Mouse (Mus musculus): ENCODE data around the gene Ccng1. TPM values are rescaled to one million over a fixed set of nuclear protein-coding genes. Genes with fewer than 3 reads are reported as not detected.

Ccng1 gene
- polyA plus RNA-seq, 1 experiment from 2014 or later, result 48.4 TPM

DNA sequence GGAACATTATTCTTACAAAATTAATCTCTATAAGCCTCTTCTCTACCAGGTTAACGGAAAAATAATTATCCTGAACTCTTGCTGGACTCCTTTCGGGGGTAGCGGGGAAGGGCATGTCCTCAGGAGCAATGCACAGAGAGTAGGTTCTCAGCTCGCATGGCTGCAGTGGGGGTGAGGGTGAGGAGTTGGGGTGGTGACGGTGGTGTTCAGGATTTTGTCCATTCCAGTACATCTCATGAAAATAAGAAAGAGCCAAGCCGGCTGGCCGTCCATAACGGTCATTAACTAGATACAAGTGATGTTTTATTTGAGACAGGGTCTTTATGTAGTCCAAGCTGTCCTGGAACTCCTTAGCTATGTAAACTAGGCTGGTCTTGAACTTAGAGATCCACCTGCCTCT lies 857 bp upstream of the Ccng1 start:
- peak overlapping the region; percentile 90; the same call in 1 of the 2 replicates for H3K4me3 ChIP-seq (replicated peaks)
- 82% methylated on average over 8 of the region's 8 CpGs for WGBS
- H3K27me3 ChIP-seq, result no peaks in the 10 kb centered on the region
- no peak overlapping the region for H3K9ac ChIP-seq
- ATAC-seq (ENCODE audit: insufficient number of reproducible peaks, low FRiP score, low TSS enrichment, low read depth), result no peak
- H3K4me1 ChIP-seq, result peaks cover 8% of the 10 kb centered on the region; the same call in 1 of the 2 replicates
- H3K36me3 ChIP-seq, result peaks cover 8% of the 10 kb centered on the region
- no peak overlapping the region for H3K27ac ChIP-seq (replicated peaks)
- no peaks in the 10 kb centered on the region for H3K9me3 ChIP-seq (replicated peaks)
- H3K4me2 ChIP-seq (replicated peaks), result peak overlapping the region; percentile 74; the same call in 1 of the 2 replicates

DNA sequence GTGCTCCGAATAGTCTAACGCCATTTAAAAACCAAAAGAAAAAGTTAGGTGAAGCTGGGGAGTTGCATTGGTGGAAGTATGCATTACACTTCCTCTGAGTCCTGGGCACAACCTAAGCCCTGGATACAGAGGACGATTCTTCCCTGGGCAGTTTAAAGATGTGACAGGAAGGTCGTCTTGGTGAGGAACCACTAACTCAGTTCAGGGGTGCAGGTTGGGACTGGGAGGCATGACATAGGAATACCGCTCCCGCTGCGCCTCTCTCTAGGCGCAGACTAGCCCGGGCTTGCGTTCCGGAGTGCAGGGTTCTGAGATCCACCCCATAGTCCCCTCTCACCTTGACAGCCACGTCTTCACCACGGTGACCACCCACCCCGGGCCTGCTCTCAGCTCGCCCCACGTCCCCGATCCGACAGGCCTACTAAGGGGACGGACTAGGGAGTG lies 425 bp downstream of the Ccng1 start:
- WGBS, result 2% methylated on average over 19 of the region's 19 CpGs
- peak; percentile 76 for ATAC-seq (ENCODE audit: insufficient number of reproducible peaks, low FRiP score, low TSS enrichment, low read depth)

DNA sequence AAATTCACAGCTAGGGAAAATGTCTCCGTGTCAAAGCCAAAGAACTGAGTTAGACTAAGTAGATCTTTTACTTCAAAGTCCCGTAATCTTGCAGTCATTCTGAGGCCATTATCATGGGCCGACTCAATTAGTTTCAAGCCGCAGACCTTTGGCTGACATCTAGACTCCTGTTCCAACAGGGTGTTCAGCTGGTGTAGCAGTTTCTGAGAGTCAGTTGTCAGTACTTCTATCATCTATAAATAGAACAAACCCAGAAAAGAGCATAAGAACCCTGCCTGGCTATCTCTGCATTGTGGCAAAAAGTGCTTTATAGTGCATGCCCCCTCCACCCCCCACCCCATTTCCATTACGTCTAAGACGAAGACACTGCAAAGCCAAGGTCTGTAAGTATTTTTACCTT lies 1.3 kb downstream of the Ccng1 start:
- no peak overlapping the region for H3K9ac ChIP-seq
- H3K27me3 ChIP-seq, result no peaks in the 10 kb centered on the region
- peak overlapping the region; percentile 90 for H3K4me3 ChIP-seq (replicated peaks)
- no peak overlapping the region for H3K27ac ChIP-seq (replicated peaks)
- H3K4me1 ChIP-seq, result peaks cover 8% of the 10 kb centered on the region; the same call in 1 of the 2 replicates
- no peaks in the 10 kb centered on the region for H3K9me3 ChIP-seq (replicated peaks)
- H3K36me3 ChIP-seq, result peaks cover 17% of the 10 kb centered on the region
- ATAC-seq (ENCODE audit: insufficient number of reproducible peaks, low FRiP score, low TSS enrichment, low read depth), result no peak
- H3K4me2 ChIP-seq (replicated peaks), result peak overlapping the region; percentile 74; the same call in 1 of the 2 replicates
- 55% methylated on average over 6 of the region's 6 CpGs for WGBS

More for the DNA sequence above, 425 bp downstream of the Ccng1 start:
- Histone ChIP-seq H3K36me3 (peaks cover 14% of the 10 kb centered on the region), H3K4me3 (replicated peaks) (peak overlapping the region; percentile 90), H3K27ac (replicated peaks) (peak overlapping the region; percentile 68), H3K9me3 (replicated peaks) (no peaks in the 10 kb centered on the region), H3K27me3 (no peaks in the 10 kb centered on the region), H3K9ac (peak overlapping the region; percentile 88), H3K4me2 (replicated peaks) (peak overlapping the region; percentile 74), H3K4me1 (peaks cover 8% of the 10 kb centered on the region; the same call in 1 of the 2 replicates)

DNA sequence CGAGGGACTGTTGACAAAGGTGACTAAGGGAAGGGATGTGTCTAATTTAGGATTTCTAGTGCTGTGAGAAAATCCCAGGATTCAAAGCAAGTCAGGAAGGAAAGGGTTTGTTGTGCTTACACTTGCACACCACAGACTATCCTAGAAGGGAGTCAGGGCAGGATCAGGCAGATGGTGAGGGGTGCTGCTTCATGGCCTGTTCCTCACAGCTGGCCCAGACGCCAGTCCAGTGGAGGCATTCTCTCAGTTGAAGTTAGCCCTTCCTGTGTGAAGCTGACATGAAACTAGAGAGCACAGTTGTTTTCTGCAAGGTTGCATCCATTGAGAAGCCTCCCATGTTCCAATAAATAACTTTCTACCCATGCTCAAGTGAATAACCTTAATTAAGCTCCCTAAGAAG lies 7.4 kb downstream of the Ccng1 start:
- H3K27ac ChIP-seq (replicated peaks), result no peak overlapping the region

DNA sequence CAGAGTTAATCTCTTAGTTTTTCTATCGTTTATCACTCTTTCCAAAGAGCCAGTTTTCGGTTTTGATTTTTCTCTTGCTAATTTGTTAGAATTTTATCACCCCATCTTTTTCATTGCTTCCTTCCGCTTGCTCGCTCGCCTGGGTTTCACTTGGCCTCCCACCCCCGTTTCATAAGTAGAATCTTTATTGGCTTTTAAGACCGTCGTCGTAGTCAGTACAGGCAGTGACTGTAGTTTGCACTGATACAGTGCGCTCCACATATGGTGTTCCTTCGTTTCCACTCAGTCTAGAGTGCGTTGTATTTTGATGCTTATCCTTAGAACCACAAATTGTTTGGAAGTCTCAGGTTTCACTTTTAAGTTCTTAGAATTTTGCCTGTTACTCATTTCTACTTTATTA lies 8.8 kb downstream of the Ccng1 start:
- Histone ChIP-seq H3K4me2 (replicated peaks) (no peak overlapping the region), H3K9me3 (replicated peaks) (no peaks in the 10 kb centered on the region), H3K27ac (replicated peaks) (no peak overlapping the region), H3K9ac (no peak overlapping the region), H3K36me3 (peaks cover 15% of the 10 kb centered on the region), H3K4me3 (replicated peaks) (no peak overlapping the region), H3K27me3 (no peaks in the 10 kb centered on the region), H3K4me1 (no peaks in the 10 kb centered on the region)
- ATAC-seq (ENCODE audit: insufficient number of reproducible peaks, low FRiP score, low TSS enrichment, low read depth), result no peak
- 67% methylated on average over 12 of the region's 12 CpGs for WGBS

More for the DNA sequence above, 7.4 kb downstream of the Ccng1 start:
- ATAC-seq (ENCODE audit: insufficient number of reproducible peaks, low FRiP score, low TSS enrichment, low read depth), result no peak
- Histone ChIP-seq H3K4me1 (no peaks in the 10 kb centered on the region), H3K4me3 (replicated peaks) (no peak overlapping the region), H3K4me2 (replicated peaks) (no peak overlapping the region), H3K36me3 (peaks cover 17% of the 10 kb centered on the region), H3K27me3 (no peaks in the 10 kb centered on the region), H3K9me3 (replicated peaks) (no peaks in the 10 kb centered on the region), H3K9ac (no peak overlapping the region)
- 64% methylated on average over 2 of the region's 2 CpGs for WGBS

DNA sequence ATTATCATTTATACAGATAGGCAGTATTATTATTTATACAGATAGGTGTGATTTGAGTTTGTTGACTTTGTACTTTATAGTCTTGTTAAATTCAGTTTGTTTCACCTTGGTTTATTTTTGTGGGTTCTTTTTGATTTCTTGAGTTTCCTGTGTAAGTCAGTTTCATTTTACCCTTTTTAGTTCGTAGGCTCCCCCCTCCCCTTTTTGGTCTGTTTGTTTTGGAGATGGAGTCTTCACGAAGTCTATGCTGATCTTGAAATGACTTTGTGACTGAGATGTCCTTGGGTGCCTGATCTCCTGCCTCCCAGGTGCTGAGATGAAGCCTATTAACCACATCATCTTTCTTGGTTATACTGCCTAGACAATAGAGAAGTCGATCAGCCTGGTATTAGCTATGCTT lies 10.8 kb downstream of the Ccng1 start:
- Histone ChIP-seq H3K4me3 (replicated peaks) (no peak overlapping the region), H3K4me2 (replicated peaks) (no peak overlapping the region)
- ATAC-seq (ENCODE audit: insufficient number of reproducible peaks, low FRiP score, low TSS enrichment, low read depth), result no peak

DNA sequence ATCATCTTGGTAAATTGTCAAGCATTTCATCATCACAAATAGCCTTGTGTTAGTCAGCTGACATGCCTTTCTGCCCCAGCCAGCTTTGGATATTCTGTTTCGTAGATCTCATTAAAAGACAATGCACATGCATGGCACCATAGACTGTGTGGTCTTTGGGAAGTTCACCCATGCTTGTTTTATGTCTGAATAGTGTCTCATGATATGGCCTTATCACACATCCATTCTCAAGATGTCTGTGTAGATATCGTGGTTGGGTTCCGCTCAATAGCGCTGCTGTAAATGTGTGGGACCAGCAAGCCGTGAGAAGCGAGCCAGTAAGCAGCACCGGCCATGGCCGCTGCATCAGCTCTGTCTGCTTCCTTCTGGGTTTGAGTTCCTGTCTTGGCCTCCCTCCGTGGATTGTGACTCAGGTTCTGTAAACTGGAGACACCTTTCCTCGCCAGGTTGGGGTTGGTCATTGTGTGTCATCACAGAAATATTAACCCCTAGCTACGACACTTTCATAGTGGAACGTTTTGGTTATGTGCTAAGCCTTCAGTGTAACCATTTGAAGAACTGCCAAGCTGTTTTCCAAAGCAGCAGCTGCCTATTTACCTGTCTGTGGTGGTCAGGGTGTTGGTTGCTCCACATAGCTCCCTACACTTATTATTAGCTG lies 13.4 kb downstream of the Ccng1 start:
- no peak for ATAC-seq (ENCODE audit: insufficient number of reproducible peaks, low FRiP score, low TSS enrichment, low read depth)
- Histone ChIP-seq H3K27ac (replicated peaks) (no peak overlapping the region), H3K4me3 (replicated peaks) (no peak overlapping the region), H3K9ac (no peak overlapping the region), H3K4me1 (no peaks in the 10 kb centered on the region), H3K4me2 (replicated peaks) (no peak overlapping the region), H3K27me3 (no peaks in the 10 kb centered on the region), H3K36me3 (peaks cover 40% of the 10 kb centered on the region), H3K9me3 (replicated peaks) (no peaks in the 10 kb centered on the region)
- WGBS, result 86% methylated on average over 12 of the region's 12 CpGs

More for the DNA sequence above, 10.8 kb downstream of the Ccng1 start:
- Histone ChIP-seq H3K27ac (replicated peaks) (no peak overlapping the region), H3K9ac (no peak overlapping the region), H3K27me3 (no peaks in the 10 kb centered on the region), H3K4me1 (no peaks in the 10 kb centered on the region), H3K36me3 (peaks cover 16% of the 10 kb centered on the region), H3K9me3 (replicated peaks) (no peaks in the 10 kb centered on the region)
- WGBS, result 83% methylated on average over 3 of the region's 3 CpGs

DNA sequence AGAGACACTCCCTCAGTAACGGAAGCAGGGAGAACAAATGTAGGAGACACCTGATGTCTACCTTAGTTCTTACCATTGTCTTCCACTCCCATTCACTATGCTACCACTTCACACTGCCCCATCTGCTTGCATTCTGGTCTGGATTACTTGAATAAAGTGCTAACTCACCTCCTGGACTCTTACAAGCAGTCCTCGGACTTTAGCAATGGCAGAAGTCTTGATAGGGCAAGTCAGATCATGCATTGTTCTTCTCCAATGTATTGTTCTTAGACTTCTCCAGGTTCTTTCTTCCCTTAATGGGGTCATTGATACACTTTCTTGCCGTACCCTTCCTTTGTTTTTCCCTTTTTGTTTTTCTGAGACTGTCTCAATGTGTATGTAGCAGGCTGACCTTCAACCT lies 17.7 kb downstream of the Ccng1 start:
- 92% methylated on average over 3 of the region's 3 CpGs for WGBS
- Histone ChIP-seq H3K36me3 (peaks cover 44% of the 10 kb centered on the region), H3K4me2 (replicated peaks) (no peak overlapping the region), H3K9ac (no peak overlapping the region), H3K4me1 (peaks cover 16% of the 10 kb centered on the region), H3K9me3 (replicated peaks) (no peaks in the 10 kb centered on the region), H3K27me3 (no peaks in the 10 kb centered on the region), H3K4me3 (replicated peaks) (no peak overlapping the region), H3K27ac (replicated peaks) (no peak overlapping the region)
- ATAC-seq (ENCODE audit: insufficient number of reproducible peaks, low FRiP score, low TSS enrichment, low read depth), result no peak

DNA sequence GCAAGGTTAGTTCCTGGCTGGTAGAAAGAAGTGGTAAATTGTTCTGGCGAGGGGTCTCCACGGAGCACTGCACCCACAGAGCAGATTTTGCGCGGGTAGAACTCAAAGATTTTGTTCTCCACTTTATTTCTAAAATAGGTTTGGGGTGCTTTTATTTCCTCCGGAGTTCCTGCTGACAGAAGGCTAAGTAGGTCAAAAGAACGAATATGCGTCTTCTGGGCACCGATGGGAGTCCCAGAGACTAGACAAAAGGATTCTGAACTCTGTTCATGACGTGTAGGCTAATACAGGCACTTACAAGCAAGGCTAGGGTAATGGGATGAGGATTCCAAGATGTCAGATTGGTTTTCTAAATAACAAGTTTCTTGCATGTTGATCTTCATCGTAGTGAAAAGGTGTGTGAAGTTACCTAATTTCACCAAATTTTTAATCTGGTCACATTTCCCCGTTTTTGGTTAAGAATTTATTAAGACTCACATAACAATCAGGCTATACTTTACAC lies 20.8 kb downstream of the Ccng1 start:
- peak overlapping the region; percentile 87 for H3K9ac ChIP-seq
- peak overlapping the region; percentile 72 for H3K4me2 ChIP-seq (replicated peaks)
- H3K4me3 ChIP-seq (replicated peaks), result peak overlapping the region; percentile 97
- no peaks in the 10 kb centered on the region for H3K27me3 ChIP-seq
- 5% methylated on average over 11 of the region's 11 CpGs for WGBS
- ATAC-seq (ENCODE audit: insufficient number of reproducible peaks, low FRiP score, low TSS enrichment, low read depth), result no peak
- H3K4me1 ChIP-seq, result peaks cover 24% of the 10 kb centered on the region
- peak overlapping the region; percentile 87; the same call in 1 of the 2 replicates for H3K27ac ChIP-seq (replicated peaks)
- H3K36me3 ChIP-seq, result peaks cover 28% of the 10 kb centered on the region
- no peaks in the 10 kb centered on the region for H3K9me3 ChIP-seq (replicated peaks)

DNA sequence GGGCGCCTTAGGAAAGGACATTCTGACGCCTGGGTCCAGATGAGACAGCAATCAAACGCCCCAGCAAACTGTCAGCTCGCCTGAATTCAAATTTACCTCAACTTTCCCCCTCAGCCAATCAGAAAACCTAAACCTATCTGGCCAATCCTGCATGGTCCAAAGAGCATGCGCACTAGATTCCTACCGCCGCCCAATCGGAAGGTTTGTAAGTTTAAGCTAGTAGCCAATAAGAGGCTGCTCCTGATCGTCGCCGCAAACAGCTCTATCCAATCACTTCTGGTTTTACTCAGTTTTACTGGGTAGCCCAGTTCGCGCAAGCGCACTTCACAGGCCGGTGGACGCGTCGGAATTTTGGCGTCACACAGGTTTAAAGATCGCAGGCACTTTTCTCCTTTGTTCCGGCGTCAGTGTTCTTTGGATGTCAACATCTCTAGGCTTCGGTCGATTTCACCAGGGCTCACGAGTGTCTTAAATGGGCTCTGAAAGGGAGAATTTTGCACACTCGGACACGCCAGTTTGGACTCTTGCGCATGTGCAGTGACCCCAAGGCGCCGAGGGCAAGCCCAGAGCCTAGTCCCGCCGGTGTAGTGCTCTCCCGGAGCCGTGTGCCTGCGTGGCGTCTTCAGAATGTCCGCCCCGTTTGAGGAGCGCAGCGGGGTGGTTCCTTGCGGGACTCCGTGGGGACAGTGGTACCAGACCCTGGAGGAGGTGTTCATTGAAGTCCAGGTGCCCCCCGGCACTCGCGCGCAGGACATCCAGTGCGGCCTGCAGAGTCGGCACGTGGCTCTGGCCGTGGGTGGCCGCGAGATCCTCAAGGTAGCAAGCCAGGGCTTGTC lies 21.6 kb downstream of the Ccng1 start, which contains the start of the genes Hmmr and Nudcd2:
Gene Hmmr (minus strand): TSS at position 84 of the 836 bp plus-strand sequence.
Gene Nudcd2 (plus strand): TSS at position 329 of the 836 bp plus-strand sequence.
- no peaks in the 10 kb centered on the region for H3K27me3 ChIP-seq
- peak within 1 kb of the TSS; percentile 87 for H3K9ac ChIP-seq
- peak; percentile 99 for ATAC-seq (ENCODE audit: insufficient number of reproducible peaks, low FRiP score, low TSS enrichment, low read depth)
- peak within 1 kb of the TSS; percentile 97 for H3K4me3 ChIP-seq (replicated peaks)
- H3K27ac ChIP-seq (replicated peaks), result peak within 1 kb of the TSS; percentile 87
- WGBS, result under 1% methylated on average over 52 of the region's 52 CpGs
- H3K4me2 ChIP-seq (replicated peaks), result peak within 1 kb of the TSS; percentile 94
- H3K9me3 ChIP-seq (replicated peaks), result no peaks in the 10 kb centered on the region
- H3K36me3 ChIP-seq, result peaks cover 21% of the 10 kb centered on the region
- H3K4me1 ChIP-seq, result peaks cover 24% of the 10 kb centered on the region

DNA sequence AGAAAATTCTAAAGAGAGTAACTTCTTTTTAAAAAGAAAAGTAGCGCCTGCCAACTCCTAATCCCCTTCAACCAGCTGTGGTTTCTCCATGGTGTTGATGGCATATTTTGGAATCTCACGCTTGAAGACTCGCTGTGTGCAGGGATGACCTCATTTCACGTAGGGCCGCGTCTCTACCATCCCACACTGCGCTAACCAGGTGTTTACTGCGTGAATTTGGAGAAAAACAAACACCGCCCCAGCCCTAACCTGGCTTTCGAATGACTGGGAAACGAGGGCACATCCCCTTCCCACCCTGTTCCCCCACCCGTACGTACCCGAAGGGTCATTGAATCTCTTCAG lies 22.1 kb downstream of the Ccng1 start:
- Histone ChIP-seq H3K9ac (peak overlapping the region; percentile 51), H3K27ac (replicated peaks) (no peak overlapping the region), H3K27me3 (no peaks in the 10 kb centered on the region), H3K4me1 (peaks cover 24% of the 10 kb centered on the region), H3K4me2 (replicated peaks) (peak overlapping the region; percentile 94), H3K36me3 (peaks cover 17% of the 10 kb centered on the region), H3K9me3 (replicated peaks) (no peaks in the 10 kb centered on the region), H3K4me3 (replicated peaks) (peak overlapping the region; percentile 97)
- under 1% methylated on average over 14 of the region's 14 CpGs for WGBS
- ATAC-seq (ENCODE audit: insufficient number of reproducible peaks, low FRiP score, low TSS enrichment, low read depth), result no peak

All from embryonic facial prominence, embryonic 15.5 days (tissue).